Mouse (Mus musculus): ENCODE data around the gene Tspo.

Tspo gene

DNA sequence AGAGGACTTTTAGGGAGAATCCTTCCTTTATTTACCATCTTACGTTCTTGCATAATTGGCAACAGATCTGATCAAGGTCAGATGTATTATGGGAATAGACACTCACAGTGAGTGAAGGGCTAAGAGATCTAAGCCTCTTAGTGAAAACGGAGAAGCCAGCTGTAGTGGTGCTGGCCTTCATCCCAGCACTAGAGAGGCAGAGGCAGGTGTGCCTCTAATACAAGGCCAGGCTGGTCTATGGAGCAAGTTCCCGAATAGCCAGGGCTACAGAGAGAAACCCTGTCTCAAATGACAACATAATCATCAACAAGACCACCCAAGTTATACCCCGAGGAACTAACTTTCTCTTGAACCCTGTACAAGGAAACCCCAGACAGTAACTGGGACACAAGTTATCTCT, 19.5 kb downstream of the Tspo start:
- no peak for DNase-seq (ENCODE audit: low read depth, low spot score)

GRCm38 (mm10) chr15:83583419-83584156, 20.2 kb downstream of the Tspo start:
- no peak for DNase-seq (ENCODE audit: low read depth, low spot score)

DNA sequence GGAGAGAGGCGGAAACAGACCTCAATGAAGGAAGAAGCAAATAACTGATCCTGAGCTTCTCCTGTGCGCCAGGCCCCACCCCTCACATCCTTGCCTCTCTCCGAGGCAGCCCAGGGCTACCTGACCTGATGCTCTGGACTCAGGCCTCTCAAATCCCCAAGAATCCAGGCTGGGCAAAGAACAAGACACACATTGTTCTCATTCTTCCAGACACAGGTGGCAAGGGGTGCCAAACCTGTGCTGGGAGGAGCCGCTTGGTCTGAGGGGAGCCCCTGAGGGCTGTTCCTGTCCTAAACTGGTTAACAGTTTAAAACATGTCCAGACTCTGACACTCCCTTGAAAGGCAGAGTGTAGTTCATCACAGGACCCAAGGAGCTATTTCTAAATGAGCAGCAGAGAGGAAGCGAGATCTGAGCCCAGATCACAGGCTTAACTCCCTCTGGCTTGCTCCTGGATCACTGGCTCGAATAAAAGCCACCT, 21.4 kb downstream of the Tspo start:
- DNase-seq (ENCODE audit: low read depth, low spot score), result no peak

DNA sequence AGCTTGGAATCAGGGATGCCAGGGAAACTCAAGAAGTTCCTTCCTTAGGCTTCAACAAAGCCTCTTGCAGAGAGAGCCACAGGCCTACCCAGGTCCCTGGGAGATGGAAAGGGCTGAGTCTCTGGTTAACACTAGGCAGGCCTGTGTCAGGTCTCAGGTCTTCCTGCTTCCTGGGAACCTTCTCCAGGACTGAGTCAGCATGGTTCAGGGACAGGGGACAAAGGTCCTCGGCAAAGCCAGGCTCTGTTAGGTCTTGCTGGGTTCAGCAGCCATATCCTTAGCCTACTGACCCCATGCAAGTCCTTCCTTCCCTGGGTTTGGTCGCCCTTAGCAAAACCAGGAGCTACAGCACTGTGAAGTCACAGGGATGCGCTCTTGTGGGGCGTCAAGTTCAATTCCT, 27.4 kb downstream of the Tspo start:
- no peak for DNase-seq (ENCODE audit: low read depth, low spot score)

DNA sequence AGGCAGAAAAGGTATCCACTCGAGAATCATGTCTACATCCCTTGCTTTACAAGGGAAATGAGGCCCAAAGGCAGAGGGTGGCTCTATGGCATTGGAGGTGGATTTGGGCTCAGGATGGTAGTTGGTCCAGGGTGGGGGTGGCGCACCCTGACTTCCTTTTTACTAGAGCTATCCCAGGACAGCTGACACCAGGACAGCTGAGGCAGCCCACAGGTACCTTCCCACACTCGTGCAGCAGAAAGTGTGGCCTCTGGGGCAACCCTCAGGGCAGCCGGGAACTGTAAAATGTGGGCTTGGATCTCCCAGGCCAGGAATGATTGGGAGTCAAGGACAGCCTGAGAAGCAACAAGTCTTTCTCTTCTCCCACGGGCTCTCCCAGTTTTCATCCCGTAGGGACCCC, 28.4 kb downstream of the Tspo start:
- no peak for DNase-seq (ENCODE audit: low read depth, low spot score)

GRCm38 (mm10) chr15:83592260-83593188, 29.1 kb downstream of the Tspo start:
- DNase-seq (ENCODE audit: low read depth, low spot score), result no peak

DNA sequence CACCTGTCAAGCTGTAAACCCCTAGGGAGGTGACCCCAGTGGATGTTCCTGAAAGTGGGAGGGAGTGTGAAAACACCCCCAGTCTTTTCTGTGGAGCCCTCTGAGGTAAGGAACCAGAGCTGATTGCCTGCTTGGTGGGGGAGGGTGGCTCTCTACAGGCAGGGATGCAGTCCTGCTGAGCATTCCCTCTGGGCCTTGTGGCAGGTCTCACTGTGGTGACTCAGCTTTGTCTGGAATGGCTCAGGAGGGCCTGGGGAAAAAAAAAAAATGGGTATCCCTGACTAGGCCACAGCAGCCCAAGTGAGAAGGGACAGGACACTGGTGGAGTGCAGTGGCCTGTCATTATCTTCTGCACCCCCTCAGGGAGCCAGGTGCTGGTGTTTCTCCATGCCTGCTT, 29.8 kb downstream of the Tspo start:
- no peak for DNase-seq (ENCODE audit: low read depth, low spot score)

DNA sequence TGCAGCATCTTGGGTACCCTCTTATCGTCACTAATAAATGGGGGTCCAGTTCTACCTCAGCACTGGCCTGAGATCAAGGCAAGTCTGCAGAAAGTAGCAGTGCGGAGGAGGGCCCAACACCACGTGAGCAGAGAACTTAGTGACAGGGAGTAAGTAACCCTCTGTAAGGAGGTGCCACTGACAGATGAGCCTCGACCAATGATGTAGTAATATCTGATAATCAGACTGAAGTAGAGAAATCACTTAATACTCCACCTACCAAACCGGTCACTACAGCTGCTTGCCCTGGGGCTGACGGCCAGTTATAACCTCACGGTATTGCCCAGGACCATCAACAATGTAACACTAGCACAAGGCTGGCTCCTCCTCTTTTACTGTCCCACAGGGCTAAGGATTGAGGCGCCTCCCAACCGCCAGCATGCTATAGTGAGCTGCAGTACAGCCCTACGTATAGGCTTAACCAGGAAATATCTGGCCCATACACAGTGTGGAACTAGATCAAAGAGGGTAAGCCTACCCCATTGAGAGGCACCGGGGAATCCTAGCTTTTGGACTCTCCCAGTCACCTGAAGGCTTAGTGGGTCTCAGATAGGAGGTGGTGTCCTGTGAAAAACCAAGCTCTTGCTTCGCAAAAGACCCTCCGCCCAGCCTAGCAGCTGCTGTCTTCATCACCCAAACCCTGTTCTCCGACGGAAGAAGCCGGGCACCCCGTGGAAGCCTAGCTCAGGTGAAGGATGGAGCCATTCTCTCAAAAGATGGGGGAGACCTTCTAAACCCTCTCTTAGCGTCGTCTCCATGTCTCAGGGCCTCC, 30.5 kb downstream of the Tspo start:
- DNase-seq (ENCODE audit: low read depth, low spot score), result no peak

DNA sequence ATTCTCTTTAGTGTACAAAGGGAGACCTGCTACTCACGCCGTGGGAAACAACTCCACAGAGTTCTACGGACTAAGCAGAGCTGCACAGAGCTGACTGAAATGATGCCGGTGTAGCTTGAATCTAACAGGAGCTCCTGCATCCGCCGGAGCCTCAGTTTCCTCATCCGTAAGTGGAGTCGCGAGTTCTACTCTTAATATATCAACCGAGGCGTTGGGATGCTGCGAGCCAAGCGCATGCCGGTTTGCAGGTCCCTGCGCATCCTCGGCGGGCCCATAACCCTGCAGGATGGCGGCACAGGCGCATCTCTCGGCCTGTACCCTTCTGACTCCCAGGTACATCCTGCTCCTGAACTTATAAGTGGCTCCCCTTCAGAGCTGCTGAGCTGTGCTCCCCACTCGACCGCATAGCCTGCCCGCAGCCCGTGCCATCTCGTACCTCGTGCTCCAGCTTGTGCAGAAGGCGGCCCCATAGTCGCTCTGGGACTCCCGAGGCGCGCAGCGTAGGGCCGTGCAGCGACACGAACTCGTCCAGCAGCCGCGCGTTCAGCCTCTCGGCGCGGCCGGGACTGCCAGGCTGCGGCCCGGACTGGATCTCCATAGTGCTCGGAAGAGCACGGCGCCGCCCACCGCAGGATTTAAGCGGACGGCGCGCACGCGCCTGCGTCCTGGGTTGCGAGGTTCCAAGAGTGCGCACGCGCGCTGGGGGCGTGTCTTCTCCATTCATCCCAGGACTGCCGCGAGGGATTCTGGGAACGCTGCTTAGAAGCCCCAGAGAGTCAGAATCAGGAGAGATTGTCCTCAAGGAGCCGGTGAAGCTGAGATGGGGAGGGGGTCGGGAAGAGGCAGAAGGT, 31.3 kb downstream of the Tspo start, which contains the start of gene Ttll12:
Gene Ttll12, minus strand, starts transcription at position 645 of the 851 bp plus-strand sequence.
- peak; percentile 98 for DNase-seq (ENCODE audit: low read depth, low spot score)

DNA sequence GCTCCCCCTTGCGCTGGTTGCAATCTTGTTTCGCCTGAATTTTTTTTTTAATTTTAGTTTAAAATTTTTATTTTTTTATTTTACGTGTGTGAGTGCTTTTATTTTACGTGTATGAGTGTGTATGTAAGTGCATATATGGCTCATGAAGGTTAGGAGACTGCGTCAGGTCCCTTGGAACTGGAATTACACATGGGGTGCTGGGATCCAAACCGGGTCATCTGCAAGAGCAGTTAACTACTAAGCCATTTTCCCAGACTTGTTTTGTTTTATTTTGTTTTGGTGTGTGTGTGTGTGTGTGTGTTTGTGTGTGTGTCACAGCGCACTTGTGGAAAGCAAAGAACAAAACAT, 31.9 kb downstream of the Tspo start:
- DNase-seq (ENCODE audit: low read depth, low spot score), result no peak

- no peak for DNase-seq (ENCODE audit: low read depth, low spot score)
These were observed 33.4 kb downstream of the Tspo start for GRCm38 (mm10) chr15:83596833-83597232.

GRCm38 (mm10) chr15:83601185-83601584, 37.8 kb downstream of the Tspo start:
- no peak for DNase-seq (ENCODE audit: low read depth, low spot score)

DNA sequence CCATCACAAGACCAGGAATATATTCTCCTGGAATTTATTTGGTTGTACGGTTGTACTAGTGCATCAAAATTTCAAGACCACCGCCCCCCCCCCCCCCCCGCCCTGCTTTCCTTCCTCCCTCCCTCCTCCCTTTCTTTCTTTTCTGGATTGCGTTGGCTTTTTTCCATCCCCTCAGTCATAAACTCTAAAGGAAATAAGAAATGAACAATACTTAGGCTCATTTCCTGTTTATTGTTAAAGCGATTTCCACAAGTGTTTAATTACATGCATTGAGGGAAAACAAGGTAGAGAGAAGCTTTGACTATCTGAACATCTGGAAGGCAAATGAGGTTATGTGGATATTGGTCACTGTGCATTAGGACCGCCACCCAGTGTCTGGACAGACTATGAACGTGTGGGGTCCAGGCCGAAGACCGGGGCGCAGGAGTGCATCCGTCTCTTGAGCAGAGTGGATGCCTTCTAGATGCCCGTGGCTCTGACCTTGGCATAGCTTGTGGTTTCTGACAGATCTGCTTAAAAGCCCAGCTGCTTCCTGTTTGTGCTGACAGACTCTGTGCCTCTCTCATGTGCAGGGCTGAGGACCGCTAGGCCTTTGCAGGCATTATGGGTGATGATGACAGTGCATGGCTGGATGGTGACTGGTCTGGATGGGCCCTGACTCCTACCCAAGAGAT, 39.1 kb downstream of the Tspo start:
- no peak for DNase-seq (ENCODE audit: low read depth, low spot score)

DNA sequence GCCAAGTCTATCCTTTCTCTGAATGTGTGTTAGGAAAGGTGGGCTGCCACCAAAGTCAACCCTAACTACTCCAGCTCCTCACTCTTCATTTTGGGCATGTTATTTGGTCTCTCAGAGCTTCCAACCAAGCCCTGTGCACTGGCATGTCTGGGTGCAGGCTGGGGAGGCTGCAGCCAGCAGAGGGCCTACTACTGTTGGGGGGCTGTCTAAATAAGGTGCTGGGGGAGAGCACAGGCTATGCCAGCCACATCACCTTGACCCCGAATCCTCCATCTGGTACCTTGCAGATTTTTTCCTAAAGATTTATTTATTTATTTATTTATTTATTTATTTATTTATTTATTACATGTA, 39.6 kb downstream of the Tspo start:
- no peak for DNase-seq (ENCODE audit: low read depth, low spot score)

GRCm38 (mm10) chr15:83603426-83603825, 40.0 kb downstream of the Tspo start:
- no peak for DNase-seq (ENCODE audit: low read depth, low spot score)

GRCm38 (mm10) chr15:83606216-83606615, 42.8 kb downstream of the Tspo start:
- DNase-seq (ENCODE audit: low read depth, low spot score), result no peak

DNA sequence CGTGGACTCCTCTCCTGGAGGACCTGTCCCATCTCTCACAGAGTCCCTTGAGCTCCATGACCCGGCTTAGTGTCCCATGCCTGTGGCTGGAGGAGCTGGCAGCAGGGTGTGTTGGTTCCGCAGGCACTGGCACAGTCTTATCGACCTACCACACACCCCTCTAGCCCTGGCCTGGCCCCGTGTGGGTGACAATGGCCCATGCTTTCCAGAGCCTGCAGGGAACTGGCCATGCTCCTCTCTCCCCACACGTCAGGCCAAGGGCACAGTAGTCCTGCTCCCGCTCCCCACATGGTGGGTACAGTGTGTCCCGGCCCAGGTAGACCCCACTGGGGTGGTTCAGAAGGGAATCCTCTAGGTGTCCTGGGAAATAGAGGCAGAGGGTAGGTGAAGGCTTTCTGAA, 43.3 kb downstream of the Tspo start:
- no peak for DNase-seq (ENCODE audit: low read depth, low spot score)

DNA sequence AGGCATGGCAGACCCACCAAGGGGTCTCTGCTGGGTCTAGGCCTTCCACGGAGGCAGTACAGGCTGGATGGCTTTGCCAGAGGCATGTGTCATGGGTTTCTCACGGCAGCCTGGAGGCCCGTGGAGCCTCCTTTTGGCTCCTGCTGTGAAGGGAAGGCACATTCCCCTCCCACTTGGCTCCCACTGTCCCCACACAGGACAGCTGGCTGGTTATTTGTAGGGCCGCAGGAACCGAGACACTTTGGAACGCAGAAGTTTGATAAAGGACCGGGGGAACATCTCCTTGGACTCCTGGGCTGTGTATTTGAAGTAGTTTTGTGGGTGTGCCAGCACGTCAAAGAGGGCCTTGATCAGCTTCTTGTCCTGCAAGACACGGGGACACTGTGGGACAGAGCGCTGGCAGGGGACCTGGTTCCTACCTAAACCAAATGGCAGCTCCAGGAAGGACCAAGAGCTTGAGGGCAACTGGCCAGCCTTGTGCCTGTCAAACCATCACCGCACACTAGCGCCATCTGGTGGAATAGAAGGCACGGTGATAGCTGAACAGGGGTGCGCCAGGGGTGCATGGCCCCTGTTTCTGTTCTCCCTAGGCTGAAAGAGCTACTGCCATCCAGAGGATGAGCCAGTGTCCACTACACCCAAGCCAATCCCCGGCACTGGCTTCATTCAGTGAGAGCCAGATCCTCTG, 43.9 kb downstream of the Tspo start:
- peak; percentile 62 for DNase-seq (ENCODE audit: low read depth, low spot score)

DNA sequence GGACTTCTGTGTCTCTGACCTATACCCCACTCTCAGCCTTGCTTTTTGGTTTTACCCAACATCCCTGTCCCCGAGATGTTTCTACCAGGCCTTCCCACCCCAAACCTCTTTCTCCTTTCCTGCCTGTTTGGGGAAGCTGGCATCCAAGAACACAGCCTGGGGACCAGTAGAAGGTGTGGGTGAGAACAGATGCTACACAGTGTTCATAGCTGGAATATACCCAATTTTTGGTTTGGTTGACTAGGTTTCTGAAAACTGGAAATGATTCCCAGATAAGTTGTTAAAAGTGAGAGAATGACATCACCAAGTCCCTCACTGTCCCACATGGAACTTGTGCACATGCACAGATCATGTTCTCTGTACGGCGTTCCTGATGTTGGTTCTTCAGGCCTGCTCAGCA, 51.9 kb downstream of the Tspo start:
- no peak for DNase-seq (ENCODE audit: low read depth, low spot score)

All from forelimb bud, embryonic 11.5 days (tissue).